15 mouse cellular contexts compared by ENCODE assay signal in the genomic region with DNA sequence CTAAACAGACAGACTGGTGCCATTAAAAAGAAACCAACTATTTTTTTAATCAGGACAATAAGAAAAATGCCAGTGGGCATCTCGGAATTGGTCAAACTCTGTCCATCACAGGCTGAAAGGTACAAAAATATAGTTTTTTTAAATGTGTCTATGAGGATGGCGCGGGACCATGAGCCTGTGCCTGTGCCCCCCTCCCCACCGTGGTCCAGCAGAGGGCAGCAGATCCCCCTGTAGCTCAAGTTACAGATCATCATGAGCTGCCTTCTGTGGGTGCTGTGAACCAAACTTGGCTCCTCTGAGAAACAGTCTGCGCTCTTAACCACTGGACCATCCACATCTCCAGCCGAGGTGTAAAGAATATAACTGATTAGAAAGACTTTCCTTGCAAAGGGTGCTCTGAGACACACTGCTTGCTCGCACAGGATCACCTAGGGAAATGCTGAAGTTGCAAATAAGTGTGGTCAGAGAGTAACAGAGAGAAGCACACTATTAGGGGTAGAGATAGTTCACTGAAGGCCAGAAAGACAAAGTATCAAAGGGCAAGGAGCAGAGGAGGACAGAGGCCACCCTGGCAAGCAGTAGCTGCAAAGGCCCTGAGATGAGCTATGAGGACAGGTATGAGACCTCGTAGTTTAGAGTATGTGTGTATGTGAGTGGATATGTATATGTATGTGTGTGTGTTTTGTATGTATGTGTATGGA.
A peak's percentile ranks its signal among the peaks of the same experiment; 100 is the strongest.
DNase-seq lines count a peak whose midpoint lies in the region; ATAC-seq and TF ChIP-seq lines count a peak whose summit lies in the region.
"Had no signal": no experiment of that assay in that cellular context is flagged by ENCODE, and none has a peak within 500 bp of the region (broad histone marks: within the 10 kb centered on the region; RNA-seq: fewer than 3 reads in every experiment).

No protein-coding gene starts in this region.

- ATAC-seq in liver, embryonic 14.5 days (ENCODE audit: insufficient read depth): no peak
- ATAC-seq in liver, embryonic 11.5 days (replicated peaks; ENCODE audit: low FRiP score): no peak
- no peak for ATAC-seq in megakaryocyte-erythroid progenitor cell, adult 5-6 weeks (replicated peaks; ENCODE audit: low FRiP score, low TSS enrichment, poor library complexity, severe bottlenecking)
- ATAC-seq: forebrain, embryonic 15.5 days had no signal

- H3K4me3 ChIP-seq in heart, adult 2 months: no peak overlapping the region
- no peak overlapping the region for H3K4me3 ChIP-seq in liver, embryonic 14.5 days (ENCODE audit: insufficient read depth in 1 of 2, low read depth in 2 of 2, low read length in 2 of 2)
- no peak overlapping the region for H3K4me3 ChIP-seq in liver, embryonic 11.5 days (ENCODE audit: low read depth, low read length)
- H3K4me3 ChIP-seq in MEL (ENCODE audit: control insufficient read depth in 1 of 2, insufficient read depth in 1 of 2, low read depth in 2 of 2, low read length in 2 of 2): no peak overlapping the region
- H3K4me3 ChIP-seq: forebrain, embryonic 15.5 days; heart, embryonic 10.5 days; liver, embryonic 15.5 days had no signal

- no peaks in the 10 kb centered on the region for H3K4me1 ChIP-seq in heart, adult 2 months (ENCODE audit: control insufficient read depth, insufficient read depth, low read length)
- no peaks in the 10 kb centered on the region for H3K4me1 ChIP-seq in liver, embryonic 14.5 days (replicated peaks; ENCODE audit: control insufficient read depth in 2 of 2, insufficient read depth in 2 of 2, low read length in 1 of 2)
- no peaks in the 10 kb centered on the region for H3K4me1 ChIP-seq in liver, embryonic 11.5 days (replicated peaks; ENCODE audit: control insufficient read depth, insufficient read depth, low read length)
- no peaks in the 10 kb centered on the region for H3K4me1 ChIP-seq in MEL (ENCODE audit: control insufficient read depth in 1 of 2, insufficient read depth in 2 of 2, low read length in 2 of 2)
- H3K4me1 ChIP-seq: liver, embryonic 15.5 days had no signal

- no peak overlapping the region for H3K9ac ChIP-seq in heart, adult 2 months (ENCODE audit: low read depth, low read length)
- no peak overlapping the region for H3K9ac ChIP-seq in liver, embryonic 14.5 days (replicated peaks)
- H3K9ac ChIP-seq in liver, embryonic 11.5 days (ENCODE audit: low read depth, low read length): no peak overlapping the region
- no peak overlapping the region for H3K9ac ChIP-seq in MEL (ENCODE audit: control insufficient read depth, low read depth, low read length, poor library complexity, severe bottlenecking)
- H3K9ac ChIP-seq: forebrain, embryonic 15.5 days; liver, embryonic 15.5 days had no signal

- TF ChIP-seq EP300 in heart, adult 2 months (IDR thresholded peaks at IDR 0.05; ENCODE audit: insufficient read depth, low read depth, low read length): no peak
- TF ChIP-seq EP300 in liver, embryonic 14.5 days (IDR thresholded peaks at IDR 0.05; ENCODE audit: low read depth): no peak
- TF ChIP-seq EP300 in MEL (IDR thresholded peaks at IDR 0.05; ENCODE audit: low read depth in 1 of 2, low read length in 2 of 2): no peak

- intact Hi-C loops in heart, adult 2 months (cut with DNase I): no loop called here
- intact Hi-C loops in heart, postnatal 10 days (cut with DNase I): no loop called here

- no peak for TF ChIP-seq RAD21 in MEL (IDR thresholded peaks at IDR 0.05; ENCODE audit: low read depth, low read length)

- TF ChIP-seq CTCF in heart, adult 2 months (IDR thresholded peaks at IDR 0.05): peak; percentile 48
- TF ChIP-seq CTCF in liver, embryonic 14.5 days (IDR thresholded peaks at IDR 0.05; ENCODE audit: low read depth): peak; percentile 54
- TF ChIP-seq CTCF in MEL (IDR thresholded peaks at IDR 0.05 in 2 of 3, conservative IDR thresholded peaks at IDR 0.05 in 1 of 3; ENCODE audit: control insufficient read depth in 1 of 3, insufficient read depth in 1 of 3, low read depth in 2 of 3, low read length in 3 of 3, poor library complexity in 1 of 3, severe bottlenecking in 1 of 3): peak; percentile 34 to 51 (median 36); a peak in 5 of 6 replicates

- no peaks in the 10 kb centered on the region for H3K27me3 ChIP-seq in heart, adult 2 months (ENCODE audit: control insufficient read depth, insufficient read depth, low read length)
- no peaks in the 10 kb centered on the region for H3K27me3 ChIP-seq in liver, embryonic 14.5 days (ENCODE audit: control insufficient read depth, insufficient read depth, low read length)
- H3K27me3 ChIP-seq in liver, embryonic 11.5 days (replicated peaks; ENCODE audit: control insufficient read depth, insufficient read depth, low read length): no peaks in the 10 kb centered on the region
- no peaks in the 10 kb centered on the region for H3K27me3 ChIP-seq in MEL (ENCODE audit: control insufficient read depth in 1 of 2, insufficient read depth in 2 of 2, low read length in 2 of 2)
- H3K27me3 ChIP-seq: forebrain, embryonic 15.5 days; liver, embryonic 15.5 days had no signal

- no peaks in the 10 kb centered on the region for H3K9me3 ChIP-seq in liver, embryonic 14.5 days (ENCODE audit: control insufficient read depth, low read length)
- no peaks in the 10 kb centered on the region for H3K9me3 ChIP-seq in liver, embryonic 11.5 days (ENCODE audit: control insufficient read depth, low read length)
- H3K9me3 ChIP-seq in MEL (replicated peaks; ENCODE audit: insufficient read depth, low read length): no peaks in the 10 kb centered on the region
- H3K9me3 ChIP-seq: forebrain, embryonic 15.5 days; heart, embryonic 10.5 days; liver, embryonic 15.5 days had no signal

- H3K4me2 ChIP-seq in liver, embryonic 14.5 days (ENCODE audit: low read depth): no peak overlapping the region
- H3K4me2 ChIP-seq in liver, embryonic 11.5 days: no peak overlapping the region
- H3K4me2 ChIP-seq: forebrain, embryonic 15.5 days; liver, embryonic 15.5 days had no signal

- WGBS in heart, adult 2 months: 81% methylated on average over 8 of the region's 8 CpGs
- WGBS in liver, embryonic 14.5 days (ENCODE audit: insufficient replicate concordance): 56% methylated on average over 8 of the region's 8 CpGs
- 78% methylated on average over 8 of the region's 8 CpGs for WGBS in liver, embryonic 11.5 days

- H3K79me2 ChIP-seq in heart, adult 2 months (replicated peaks; ENCODE audit: control insufficient read depth, insufficient read depth, low read length): no peaks in the 10 kb centered on the region
- no peaks in the 10 kb centered on the region for H3K79me2 ChIP-seq in MEL (ENCODE audit: control insufficient read depth, insufficient read depth, low read length, poor library complexity)

- no peaks in the 10 kb centered on the region for H3K36me3 ChIP-seq in heart, adult 2 months (ENCODE audit: control insufficient read depth, insufficient read depth, low read length)
- no peaks in the 10 kb centered on the region for H3K36me3 ChIP-seq in liver, embryonic 14.5 days (replicated peaks; ENCODE audit: control insufficient read depth, insufficient read depth, low read depth)
- H3K36me3 ChIP-seq in liver, embryonic 11.5 days (ENCODE audit: control insufficient read depth, insufficient read depth, low read length): no peaks in the 10 kb centered on the region
- H3K36me3 ChIP-seq in MEL (ENCODE audit: control insufficient read depth in 1 of 2, insufficient read depth in 2 of 2, low read length in 2 of 2): no peaks in the 10 kb centered on the region
- H3K36me3 ChIP-seq: forebrain, embryonic 15.5 days; heart, embryonic 10.5 days; liver, embryonic 15.5 days had no signal

- DNase-seq in heart, adult 2 months: no peak
- no peak for DNase-seq in heart, postnatal 10 days
- no peak for DNase-seq in liver, embryonic 14.5 days (ENCODE audit: low read depth in 3 of 3, low spot score in 3 of 3)
- no peak for DNase-seq in liver, embryonic 11.5 days (ENCODE audit: low spot score)
- DNase-seq in MEL (ENCODE audit: low read depth, low spot score): peak; percentile 6
- DNase-seq in thymus, postnatal 0 days (ENCODE audit: low spot score): peak; percentile 9
- no peak for DNase-seq in cerebellum, adult 18-20 months
- DNase-seq: cerebellum, adult 11-12 months; heart, postnatal 4 days; kidney, postnatal 25 days; right cerebral cortex, postnatal 14 days had no signal

- no peak overlapping the region for H3K27ac ChIP-seq in heart, adult 2 months
- no peak overlapping the region for H3K27ac ChIP-seq in liver, embryonic 14.5 days
- no peak overlapping the region for H3K27ac ChIP-seq in liver, embryonic 11.5 days (ENCODE audit: low read depth, low read length)
- no peak overlapping the region for H3K27ac ChIP-seq in MEL (ENCODE audit: control insufficient read depth, low read depth, low read length)
- H3K27ac ChIP-seq: forebrain, embryonic 15.5 days; heart, embryonic 10.5 days; liver, embryonic 15.5 days had no signal

- no peak for TF ChIP-seq POLR2A in heart, adult 2 months (IDR thresholded peaks at IDR 0.05; ENCODE audit: insufficient read depth, low read depth, low read length)
- no peak for TF ChIP-seq POLR2A in MEL (IDR thresholded peaks at IDR 0.05; ENCODE audit: control insufficient read depth in 1 of 2, insufficient read depth in 1 of 2, low read depth in 1 of 2, low read length in 2 of 2, poor library complexity in 1 of 2)

TF ChIP-seq in MEL, 35 proteins besides CTCF, POLR2A, EP300 and RAD21:
- no peak for TF ChIP-seq TBP (IDR thresholded peaks at IDR 0.05; ENCODE audit: low read depth, low read length)
- peak; percentile 31 for TF ChIP-seq SMC3 (IDR thresholded peaks at IDR 0.05; ENCODE audit: low read depth, low read length)
TF ChIP-seq in MEL: peak in this region for 1.

Comparison
In these comparisons a context has a peak if more than half of its experiments do, and no peak if none do; other contexts are left out.
1. DNase-seq: peak in MEL (single experiment) and thymus, postnatal 0 days (single experiment); none in heart, adult 2 months (0 of 2), heart, postnatal 10 days (0 of 2), liver, embryonic 14.5 days (0 of 3), liver, embryonic 11.5 days (single experiment) and cerebellum, adult 18-20 months (0 of 2).
2. Peak in every context shown above with its lines, with median percentiles within 50 percentile points of each other: CTCF ChIP-seq.